Mouse (Mus musculus) adrenal gland (tissue): ENCODE data around the gene Ctnna2.

Source experiments
- intact Hi-C: fragments of 180-260 bp; cut with DNase I; formaldehyde crosslinking; loops from one replicate; pipeline ENCODE4 v1.15.1; 2025

The Ctnna2 gene

GRCm38 (mm10) chr6:77441051-77441450, 538.4 kb downstream of the Ctnna2 start:
- intact Hi-C loops, result no loop called here

GRCm38 (mm10) chr6:77430381-77430780, 549.1 kb downstream of the Ctnna2 start:
- intact Hi-C loops, result no loop called here

- intact Hi-C loops, result no loop called here
Observed at GRCm38 (mm10) chr6:77425746-77426145, 553.8 kb downstream of the Ctnna2 start.

- intact Hi-C loops, result no loop called here
Observed at GRCm38 (mm10) chr6:77424826-77425225, 554.7 kb downstream of the Ctnna2 start.

- intact Hi-C loops, result no loop called here
Observed at GRCm38 (mm10) chr6:77421564-77422139, 557.8 kb downstream of the Ctnna2 start.

- intact Hi-C loops, result no loop called here
Observed at GRCm38 (mm10) chr6:77416999-77417398, 562.5 kb downstream of the Ctnna2 start.

GRCm38 (mm10) chr6:77413530-77413929, 566.0 kb downstream of the Ctnna2 start:
- intact Hi-C loops, result no loop called here

- intact Hi-C loops, result no loop called here
Observed at GRCm38 (mm10) chr6:77408481-77408880, 571.0 kb downstream of the Ctnna2 start.

GRCm38 (mm10) chr6:77400751-77401150, 578.7 kb downstream of the Ctnna2 start:
- intact Hi-C loops, result no loop called here

GRCm38 (mm10) chr6:77391663-77392062, 587.8 kb downstream of the Ctnna2 start:
- intact Hi-C loops, result no loop called here

GRCm38 (mm10) chr6:77381309-77381708, 598.2 kb downstream of the Ctnna2 start:
- intact Hi-C loops, result no loop called here

GRCm38 (mm10) chr6:77373132-77373531, 606.4 kb downstream of the Ctnna2 start:
- intact Hi-C loops, result no loop called here

- intact Hi-C loops, result no loop called here
Observed at GRCm38 (mm10) chr6:77371147-77371546, 608.4 kb downstream of the Ctnna2 start.

- intact Hi-C loops, result no loop called here
Observed at GRCm38 (mm10) chr6:77358471-77358837, 621.0 kb downstream of the Ctnna2 start.

GRCm38 (mm10) chr6:77357748-77358470, 621.6 kb downstream of the Ctnna2 start:
- intact Hi-C loops, result no loop called here

- intact Hi-C loops, result no loop called here
Observed at GRCm38 (mm10) chr6:77354826-77355225, 624.7 kb downstream of the Ctnna2 start.

GRCm38 (mm10) chr6:77343781-77344180, 635.7 kb downstream of the Ctnna2 start:
- intact Hi-C loops, result no loop called here

GRCm38 (mm10) chr6:77335537-77335936, 644.0 kb downstream of the Ctnna2 start:
- intact Hi-C loops, result no loop called here

- intact Hi-C loops, result no loop called here
Observed at GRCm38 (mm10) chr6:77324748-77325147, 654.8 kb downstream of the Ctnna2 start.

GRCm38 (mm10) chr6:77324327-77324726, 655.2 kb downstream of the Ctnna2 start:
- intact Hi-C loops, result no loop called here

GRCm38 (mm10) chr6:77306796-77307195, 672.7 kb downstream of the Ctnna2 start:
- intact Hi-C loops, result no loop called here

GRCm38 (mm10) chr6:77301305-77301704, 678.2 kb downstream of the Ctnna2 start:
- intact Hi-C loops, result no loop called here

GRCm38 (mm10) chr6:77291415-77291814, 688.1 kb downstream of the Ctnna2 start:
- intact Hi-C loops, result no loop called here
